Mouse (Mus musculus): ENCODE measurements around the gene Cplx2.

The Cplx2 gene

GRCm38 (mm10) chr13:54371049-54371386, at the start of gene Cplx2:
Cplx2 (plus strand) TSS chr13:54371349.
- DNase-seq (ENCODE audit: low spot score), result no peak

DNA sequence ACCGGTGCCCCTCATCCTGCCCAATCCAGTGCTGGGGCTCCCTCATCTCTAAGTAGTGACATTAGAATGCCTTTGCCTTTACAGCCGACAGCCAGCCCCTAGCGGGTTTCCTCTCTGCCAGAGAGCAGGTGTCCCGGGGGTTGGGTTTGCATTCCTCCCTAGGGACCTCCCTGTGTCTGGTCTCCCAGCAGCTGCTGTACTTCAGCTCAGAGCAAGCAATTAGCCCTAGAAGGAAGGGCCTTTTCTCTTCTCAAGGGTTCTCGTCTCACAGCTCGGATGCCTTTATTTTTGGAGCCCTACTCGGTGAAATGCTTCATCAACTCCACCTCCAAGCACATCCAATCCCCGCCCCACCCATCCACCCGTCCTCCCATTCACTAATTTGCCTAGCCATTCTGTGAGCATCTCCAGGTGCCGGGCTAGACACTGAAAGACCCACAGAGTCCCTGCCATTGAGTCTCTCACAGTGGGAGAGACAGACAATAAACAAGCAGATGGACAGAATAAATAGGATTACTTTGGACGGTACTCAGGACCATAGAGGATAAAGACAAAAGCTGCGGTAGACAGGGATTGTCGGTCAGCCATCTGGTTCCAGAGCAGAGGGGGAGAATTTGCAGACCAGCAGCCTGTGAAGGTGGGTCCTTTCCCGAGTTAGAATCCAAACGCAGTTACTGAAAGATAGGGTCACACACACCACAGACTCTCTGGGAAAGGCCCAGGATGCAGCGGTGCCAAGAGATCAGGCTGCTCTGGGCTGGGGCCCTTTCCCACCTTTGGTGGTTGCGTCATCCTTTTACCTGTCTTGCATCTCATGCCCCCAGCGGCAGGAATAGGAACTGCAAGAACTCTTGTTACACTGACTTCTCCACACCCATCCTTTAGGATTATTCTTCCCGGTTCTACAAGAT, 48.5 kb upstream of the Cplx2 start:
- peak; percentile 27 for DNase-seq (ENCODE audit: low spot score)

- DNase-seq (ENCODE audit: low spot score), result no peak
These were observed 47.6 kb upstream of the Cplx2 start for GRCm38 (mm10) chr13:54323307-54324165.

DNA sequence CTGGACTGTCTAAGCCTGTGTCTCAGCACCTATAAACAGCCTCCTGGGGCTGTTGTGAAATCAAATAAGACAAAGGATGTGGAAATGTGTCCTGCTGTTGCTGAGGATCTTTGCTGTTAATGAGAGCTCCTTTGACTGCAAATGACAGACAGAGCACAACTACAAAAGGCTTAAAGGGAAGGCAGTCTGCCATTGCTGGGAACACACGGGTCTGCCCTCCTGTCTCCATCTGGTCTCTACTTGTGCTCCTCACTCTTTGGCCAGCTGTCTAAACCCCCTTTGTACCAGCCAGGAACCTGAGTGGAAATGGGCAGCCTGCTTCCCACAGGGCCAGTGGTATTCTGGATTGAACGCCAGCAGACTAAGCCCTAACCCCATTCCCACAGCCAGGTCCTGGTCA, 47.0 kb upstream of the Cplx2 start:
- DNase-seq (ENCODE audit: low spot score), result no peak

GRCm38 (mm10) chr13:54325814-54326213, 45.3 kb upstream of the Cplx2 start:
- no peak for DNase-seq (ENCODE audit: low spot score)

DNA sequence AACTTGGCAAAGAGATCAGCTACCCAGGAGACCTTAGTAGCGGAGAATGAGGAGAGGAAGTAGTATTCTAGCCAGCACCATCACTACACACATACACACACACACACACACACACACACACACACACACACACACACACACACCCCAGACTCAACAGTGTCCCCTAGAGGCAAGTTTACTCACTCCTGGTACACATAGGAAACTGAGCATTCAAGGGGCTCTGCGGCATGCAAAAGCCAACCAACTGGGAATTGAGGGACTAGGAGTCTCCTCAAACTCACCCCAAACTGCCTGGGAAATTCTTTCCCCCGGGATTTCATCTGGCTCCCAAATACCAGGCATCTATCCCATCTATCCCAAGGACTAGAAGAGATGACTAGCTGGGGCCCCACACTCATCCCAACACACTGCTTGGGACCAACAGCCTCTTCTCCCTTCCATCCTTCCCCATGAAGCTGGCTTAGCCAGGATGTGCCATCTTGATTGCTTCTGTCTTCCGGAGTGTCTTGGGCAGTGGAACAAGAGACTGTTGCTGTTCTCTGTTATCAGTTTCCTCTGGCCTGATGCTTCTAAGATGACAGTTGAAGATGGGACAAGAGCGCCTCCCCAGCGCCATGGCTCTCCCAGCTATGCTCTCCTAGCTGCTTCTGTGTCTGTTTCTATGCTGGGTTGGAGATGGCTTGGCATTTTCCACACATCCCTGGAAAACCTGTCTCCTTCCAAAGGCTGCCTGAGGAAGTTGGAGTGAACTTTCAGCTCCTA, 44.3 kb upstream of the Cplx2 start:
- no peak for DNase-seq (ENCODE audit: low spot score)

- no peak for DNase-seq (ENCODE audit: low spot score)
These were observed 43.1 kb upstream of the Cplx2 start for GRCm38 (mm10) chr13:54328029-54328428.

- no peak for DNase-seq (ENCODE audit: low spot score)
These were observed 42.1 kb upstream of the Cplx2 start for GRCm38 (mm10) chr13:54328954-54329490.

GRCm38 (mm10) chr13:54331825-54332675, 39.1 kb upstream of the Cplx2 start:
- DNase-seq (ENCODE audit: low spot score), result no peak

DNA sequence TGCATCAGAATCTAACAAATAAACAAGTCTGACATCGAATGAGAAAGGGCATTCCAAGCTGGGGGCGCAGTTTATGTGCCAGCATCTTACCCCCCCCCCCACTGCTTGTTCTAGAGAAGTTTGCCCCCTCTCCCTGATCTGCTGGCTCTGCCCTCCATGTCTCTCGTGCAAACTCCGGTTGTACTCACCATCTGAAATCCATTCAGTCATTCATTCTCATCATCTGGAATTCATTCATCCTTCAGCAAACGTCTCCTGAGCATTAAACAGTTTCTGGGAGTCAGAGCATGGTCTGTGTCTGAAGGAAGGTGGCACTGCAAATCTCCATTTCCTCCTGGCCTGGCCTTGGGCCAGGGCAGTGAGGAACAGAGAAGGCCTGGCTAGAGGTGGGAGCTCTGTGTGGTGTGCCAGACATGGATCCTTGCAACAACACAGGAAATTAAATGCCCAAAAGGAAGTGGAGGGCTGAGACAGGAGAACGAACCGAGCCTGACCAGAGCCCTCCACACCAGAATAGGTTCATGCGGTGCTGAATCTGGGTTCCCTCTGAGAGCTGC, 38.1 kb upstream of the Cplx2 start:
- no peak for DNase-seq (ENCODE audit: low spot score)

DNA sequence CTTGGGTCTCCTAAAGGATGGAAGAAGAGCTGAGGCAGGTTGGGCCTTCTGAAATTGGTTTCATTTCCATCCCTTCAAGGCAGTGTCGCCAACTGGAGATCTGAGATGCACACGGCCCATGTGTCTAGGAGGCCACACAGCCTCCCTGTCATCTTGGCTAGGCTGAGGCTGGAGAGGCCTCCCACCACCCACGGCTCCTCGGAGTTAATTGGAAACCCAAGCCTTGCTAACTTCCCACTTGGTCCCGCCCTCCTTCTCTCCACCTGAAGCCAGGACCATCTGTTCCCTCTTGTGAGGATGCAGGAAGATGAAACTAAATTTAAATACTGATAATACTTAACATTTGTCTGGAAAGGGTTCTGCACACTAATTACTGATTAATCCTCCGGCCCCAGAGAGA, 34.1 kb upstream of the Cplx2 start:
- no peak for DNase-seq (ENCODE audit: low spot score)

- no peak for DNase-seq (ENCODE audit: low spot score)
These were observed 33.6 kb upstream of the Cplx2 start for GRCm38 (mm10) chr13:54337541-54337940.

DNA sequence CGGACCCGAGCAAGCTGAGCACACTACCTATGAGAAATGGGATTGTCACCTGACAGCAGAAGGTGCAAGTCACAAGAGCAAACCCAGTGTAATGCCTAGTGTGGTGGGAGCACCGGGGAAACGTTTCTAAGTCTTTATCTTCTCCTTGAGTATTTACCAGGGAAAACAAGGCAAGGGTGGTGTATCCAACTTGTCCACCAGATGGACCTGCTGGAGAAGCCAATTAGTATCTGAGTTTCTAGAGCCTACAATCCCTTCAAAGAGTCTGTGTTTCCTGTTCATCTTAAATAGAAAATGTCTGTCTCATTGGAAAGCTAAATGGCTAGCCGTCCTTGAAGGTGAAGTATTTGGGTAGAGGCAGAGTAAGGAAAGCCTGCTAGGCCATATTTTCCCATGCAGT, 32.3 kb upstream of the Cplx2 start:
- DNase-seq (ENCODE audit: low spot score), result no peak

DNA sequence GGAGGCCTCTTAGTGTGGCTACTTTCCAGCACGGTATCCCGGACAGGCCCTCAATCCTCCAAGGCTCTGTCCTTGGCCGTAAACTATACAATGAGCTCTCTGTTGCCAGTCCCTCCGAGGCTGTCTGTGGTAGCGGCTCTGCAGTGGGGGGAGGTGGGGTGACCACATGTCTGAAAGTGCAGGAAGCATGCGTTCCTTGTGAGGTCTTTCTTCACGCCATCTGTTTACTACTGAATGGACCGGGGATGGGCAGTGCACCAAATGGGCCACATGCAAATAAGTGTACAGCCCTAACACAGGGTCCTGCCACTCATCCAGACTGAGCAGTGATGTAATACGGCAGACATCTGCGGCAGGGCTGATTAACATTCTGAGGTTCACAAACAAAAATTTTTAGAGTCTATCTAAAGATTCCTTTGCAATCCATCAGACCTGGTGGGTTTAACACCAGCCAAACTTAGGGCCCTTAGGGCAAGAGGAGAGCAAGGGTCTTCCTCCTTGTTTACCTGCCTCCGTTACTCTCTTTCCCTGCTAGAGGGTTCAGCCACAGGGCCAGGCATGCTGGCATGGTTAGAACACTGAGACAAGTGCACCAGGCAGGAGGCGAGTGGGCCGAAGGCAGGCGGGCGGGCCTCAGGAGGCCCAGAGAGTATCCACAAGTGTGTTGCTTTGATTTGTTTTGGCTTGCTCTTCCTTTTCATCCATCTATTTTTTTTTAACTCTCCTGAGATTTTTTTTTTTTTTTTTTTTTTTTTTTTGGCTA, 25.1 kb upstream of the Cplx2 start:
- no peak for DNase-seq (ENCODE audit: low spot score)

GRCm38 (mm10) chr13:54348011-54348410, 23.1 kb upstream of the Cplx2 start:
- no peak for DNase-seq (ENCODE audit: low spot score)

DNA sequence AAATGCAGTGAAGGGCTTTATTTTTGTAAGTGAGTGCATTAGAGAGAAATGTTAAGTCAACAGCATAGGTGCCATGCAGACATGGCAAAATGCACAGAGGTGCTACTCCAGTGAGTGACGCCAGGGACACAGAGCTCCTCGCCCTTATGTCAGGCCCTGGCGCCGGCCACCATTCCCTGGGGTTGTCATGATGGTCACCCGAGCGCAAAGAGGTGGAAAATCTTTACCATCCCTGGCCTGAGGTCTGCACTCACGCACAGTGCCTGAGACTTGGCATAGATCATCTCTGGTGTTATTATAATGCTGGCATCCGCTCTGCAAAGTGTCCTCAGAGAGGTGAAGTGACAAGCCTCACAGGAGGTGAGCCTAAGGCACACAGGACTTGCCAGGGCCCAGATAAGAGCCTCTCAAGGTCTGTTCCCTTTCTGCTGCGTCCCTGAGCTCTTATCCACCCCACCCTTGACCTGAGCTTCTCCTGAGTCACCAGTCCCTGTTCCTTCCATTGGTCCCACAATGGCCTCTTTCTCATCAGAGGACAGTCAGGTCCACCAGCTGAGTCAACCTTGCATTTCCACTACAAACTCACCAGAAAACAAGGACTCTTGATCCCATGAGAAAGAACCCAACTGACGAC, 21.9 kb upstream of the Cplx2 start:
- DNase-seq (ENCODE audit: low spot score), result no peak

DNA sequence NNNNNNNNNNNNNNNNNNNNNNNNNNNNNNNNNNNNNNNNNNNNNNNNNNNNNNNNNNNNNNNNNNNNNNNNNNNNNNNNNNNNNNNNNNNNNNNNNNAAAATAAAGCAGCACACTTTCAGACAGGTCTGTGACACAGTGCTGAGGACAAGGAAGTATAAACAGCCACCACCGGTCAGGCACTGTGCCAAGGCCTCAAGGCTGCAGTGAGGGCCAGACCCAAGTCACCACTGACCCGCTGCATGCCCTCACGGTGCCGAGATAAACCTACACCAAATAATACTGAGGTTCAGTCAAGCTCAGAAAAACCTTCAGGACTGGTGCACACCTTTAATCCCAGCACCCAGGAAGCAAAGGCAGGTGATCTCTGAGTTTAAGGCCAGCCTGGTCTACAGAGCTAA, 13.7 kb upstream of the Cplx2 start:
- DNase-seq (ENCODE audit: low spot score), result no peak

DNA sequence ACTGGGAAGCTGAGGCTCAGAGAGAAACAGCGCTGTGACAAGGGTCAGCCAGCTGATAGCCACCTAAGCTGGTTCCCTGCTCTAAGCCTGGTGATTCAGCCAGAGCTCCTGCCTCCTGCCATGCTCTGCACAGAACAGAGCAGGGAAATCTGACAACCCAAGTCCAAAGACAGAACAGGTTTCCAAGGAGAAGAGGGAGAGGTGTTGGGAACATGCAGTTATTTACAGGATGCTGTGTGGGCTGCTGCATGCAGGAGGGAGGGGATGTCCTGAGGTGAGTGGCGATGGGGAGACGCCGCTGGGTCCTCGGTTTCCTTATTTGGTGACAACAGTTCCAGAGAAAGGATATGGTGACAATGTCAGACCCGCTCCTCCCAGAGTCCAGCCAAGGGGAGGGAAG, 12.0 kb upstream of the Cplx2 start:
- no peak for DNase-seq (ENCODE audit: low spot score)

- no peak for DNase-seq (ENCODE audit: low spot score)
These were observed 6.5 kb upstream of the Cplx2 start for GRCm38 (mm10) chr13:54364686-54365085.

GRCm38 (mm10) chr13:54367758-54368157, 3.4 kb upstream of the Cplx2 start:
- DNase-seq (ENCODE audit: low spot score), result no peak
